Mouse (Mus musculus): ENCODE results near the gene Vps35l. TPM values are rescaled to one million over a fixed set of nuclear protein-coding genes. Genes with fewer than 3 reads are reported as not detected.

Gene Vps35l
- polyA plus RNA-seq, 1 experiment = 33.2 TPM

- 43% methylated on average over 9 of the region's 9 CpGs for WGBS
- DNase-seq (ENCODE audit: low read depth, low spot score) = no peak
These were observed 110.8 kb downstream of the Vps35l start for GRCm38 (mm10) chr7:118850676-118851290.

- no peak for DNase-seq (ENCODE audit: low read depth, low spot score)
- WGBS = 29% methylated on average over 7 of the region's 7 CpGs
These were observed 111.5 kb downstream of the Vps35l start for GRCm38 (mm10) chr7:118851571-118851970.

GRCm38 (mm10) chr7:118852611-118853010 lies 112.6 kb downstream of the Vps35l start:
- 83% methylated on average over 4 of the region's 4 CpGs for WGBS
- no peak for DNase-seq (ENCODE audit: low read depth, low spot score)

- no peak for DNase-seq (ENCODE audit: low read depth, low spot score)
- WGBS = 11% methylated on average over 3 of the region's 3 CpGs
These were observed 114.6 kb downstream of the Vps35l start for GRCm38 (mm10) chr7:118854606-118855005.

GRCm38 (mm10) chr7:118855171-118855876 lies 115.3 kb downstream of the Vps35l start, which contains the start of gene Iqck:
Iqck (plus strand) TSS chr7:118855752.
- peak; percentile 76 for DNase-seq (ENCODE audit: low read depth, low spot score)
- WGBS = under 1% methylated on average over 57 of the region's 57 CpGs

- under 1% methylated on average over 46 of the region's 46 CpGs for WGBS
- DNase-seq (ENCODE audit: low read depth, low spot score) = no peak
These were observed 115.9 kb downstream of the Vps35l start, which contains the start of gene Knop1 for GRCm38 (mm10) chr7:118855877-118856304. Knop1 (minus strand) TSS chr7:118856254.

GRCm38 (mm10) chr7:118858640-118859039 lies 118.6 kb downstream of the Vps35l start:
- no peak for DNase-seq (ENCODE audit: low read depth, low spot score)
- 88% methylated on average over 1 of the region's 1 CpGs for WGBS

- WGBS = 56% methylated on average over 2 of the region's 2 CpGs
- no peak for DNase-seq (ENCODE audit: low read depth, low spot score)
These were observed 125.3 kb downstream of the Vps35l start for GRCm38 (mm10) chr7:118865362-118865761.

GRCm38 (mm10) chr7:118879466-118880029 lies 139.5 kb downstream of the Vps35l start:
- 91% methylated on average over 3 of the region's 3 CpGs for WGBS
- no peak for DNase-seq (ENCODE audit: low read depth, low spot score)

- WGBS = 82% methylated on average over 4 of the region's 4 CpGs
- DNase-seq (ENCODE audit: low read depth, low spot score) = no peak
These were observed 143.9 kb downstream of the Vps35l start for GRCm38 (mm10) chr7:118883957-118884356.

GRCm38 (mm10) chr7:118884969-118885368 lies 144.9 kb downstream of the Vps35l start:
- WGBS = 81% methylated on average over 4 of the region's 4 CpGs

GRCm38 (mm10) chr7:118887303-118888055 lies 147.5 kb downstream of the Vps35l start:
- WGBS = 81% methylated on average over 6 of the region's 6 CpGs
- no peak for DNase-seq (ENCODE audit: low read depth, low spot score)

More at GRCm38 (mm10) chr7:118884969-118885368, 144.9 kb downstream of the Vps35l start:
- no peak for DNase-seq (ENCODE audit: low read depth, low spot score)

- 3% methylated on average over 3 of the region's 3 CpGs for WGBS
- no peak for DNase-seq (ENCODE audit: low read depth, low spot score)
These were observed 149.1 kb downstream of the Vps35l start for GRCm38 (mm10) chr7:118889046-118889680.

Other genes starting within 250 kb of the Vps35l start
- 7.0 and 14.6 TPM in 2 replicates for gene Itpripl2, start 248.3 kb upstream of the Vps35l start, polyA plus RNA-seq (2012; rRNA removed)
- 54.1 and 59.3 TPM in 2 replicates for gene Coq7, start 206.9 kb upstream of the Vps35l start, polyA plus RNA-seq (2012; rRNA removed)
- gene Tmc7, start 155.5 kb upstream of the Vps35l start, polyA plus RNA-seq (2012; rRNA removed) = 1.1 and 3.9 TPM in 2 replicates
- 51.5 and 55.6 TPM in 2 replicates for gene Tmc5, start 142.9 kb upstream of the Vps35l start, polyA plus RNA-seq (2012; rRNA removed)
- gene Gde1, start 34.4 kb upstream of the Vps35l start, polyA plus RNA-seq (2012; rRNA removed) = 36.0 and 74.9 TPM in 2 replicates
- gene Ccp110, start 27.7 kb upstream of the Vps35l start, polyA plus RNA-seq (2012; rRNA removed) = 1.1 and 1.5 TPM in 2 replicates
- 0.62 and 0.88 TPM in 2 replicates for gene Iqck, start 115.5 kb downstream of the Vps35l start, polyA plus RNA-seq (2012; rRNA removed)
- 6.1 and 7.0 TPM in 2 replicates for gene Knop1, start 116.0 kb downstream of the Vps35l start, polyA plus RNA-seq (2012; rRNA removed)